Mouse (Mus musculus): ENCODE data around the gene Nup210. TPM values are rescaled to one million over a fixed set of nuclear protein-coding genes. Genes with fewer than 3 reads are reported as not detected.

The Nup210 gene
- total and polyA plus RNA-seq, 2 experiments from 2014 or later: 17.2 to 67.8 TPM

DNA sequence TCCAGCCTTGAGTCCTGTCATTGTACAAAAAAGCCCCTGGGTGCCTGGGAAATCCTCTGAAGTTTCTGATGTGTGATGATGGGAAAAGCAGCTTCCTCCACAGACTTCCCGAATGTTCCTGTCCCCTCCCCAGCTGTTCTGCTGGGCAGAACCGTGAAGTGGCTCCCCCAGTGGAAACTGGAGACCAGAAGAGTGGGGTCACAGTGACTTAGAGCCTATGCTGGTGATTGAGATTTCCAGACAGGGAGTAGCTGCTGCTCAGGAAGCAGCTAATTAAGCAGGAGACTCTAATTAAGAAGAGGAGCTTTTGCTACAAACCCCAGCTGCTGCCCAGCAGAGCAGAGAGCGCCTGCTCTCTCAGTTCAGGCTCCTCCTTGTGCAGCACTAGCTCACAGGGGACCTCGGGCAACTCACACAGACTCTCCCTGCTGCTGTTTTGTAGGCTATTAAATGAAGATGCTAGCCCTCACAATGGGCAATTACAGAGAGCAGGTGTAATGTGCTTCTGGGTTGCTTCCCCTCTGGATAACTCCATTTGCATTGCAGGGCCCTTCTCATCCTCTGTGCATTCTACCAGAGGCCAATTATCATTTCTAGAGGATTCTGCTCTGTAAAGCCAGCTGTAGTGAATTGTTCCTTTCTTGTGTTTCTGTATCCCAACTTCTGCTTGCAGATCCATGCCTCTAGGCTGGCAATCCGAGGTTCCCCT lies 30.0 kb upstream of the Nup210 start:
- no peaks in the 10 kb centered on the region for H3K27me3 ChIP-seq (ENCODE audit: insufficient read depth, low read length)

GRCm38 (mm10) chr6:91145572-91145971 lies 28.9 kb upstream of the Nup210 start:
- Histone ChIP-seq H3K4me1 (ENCODE audit: insufficient read depth, low read length) (peaks cover 14% of the 10 kb centered on the region; the same call in 1 of the 2 replicates), H3K27ac (ENCODE audit: low read depth, low read length) (peak overlapping the region; percentile 19; the same call in 1 of the 2 replicates), H3K4me3 (ENCODE audit: low read depth, low read length) (no peak overlapping the region), H3K36me3 (ENCODE audit: insufficient read depth, low read length) (no peaks in the 10 kb centered on the region), H3K9ac (replicated peaks; ENCODE audit: low read length, poor library complexity, severe bottlenecking) (no peak overlapping the region), H3K27me3 (ENCODE audit: insufficient read depth, low read length) (no peaks in the 10 kb centered on the region), H3K4me2 (ENCODE audit: low read depth, low read length, poor library complexity, severe bottlenecking) (no peak overlapping the region), H3K9me3 (ENCODE audit: low read length) (no peaks in the 10 kb centered on the region)
- DNase-seq (ENCODE audit: low spot score): no peak
- 0 out of 2 replicates have a peak, but pooled peaks have one; percentile 2 for TF ChIP-seq CTCF (IDR thresholded peaks at IDR 0.05)
- WGBS: 57% methylated on average over 5 of the region's 5 CpGs
- no peak for ATAC-seq (ENCODE audit: low FRiP score)

More for the DNA sequence above, 30.0 kb upstream of the Nup210 start:
- no peaks in the 10 kb centered on the region for H3K36me3 ChIP-seq (ENCODE audit: insufficient read depth, low read length)
- WGBS: 19% methylated on average over 5 of the region's 5 CpGs
- ATAC-seq (ENCODE audit: low FRiP score) (peak; percentile 66), DNase-seq (ENCODE audit: low spot score) (peak; percentile 77)
- H3K4me3 ChIP-seq (ENCODE audit: low read depth, low read length): no peak overlapping the region
- H3K27ac ChIP-seq (ENCODE audit: low read depth, low read length): peak overlapping the region; percentile 70
- H3K9ac ChIP-seq (replicated peaks; ENCODE audit: low read length, poor library complexity, severe bottlenecking): no peak overlapping the region
- no peaks in the 10 kb centered on the region for H3K9me3 ChIP-seq (ENCODE audit: low read length)
- no peak for TF ChIP-seq CTCF (IDR thresholded peaks at IDR 0.05)
- H3K4me2 ChIP-seq (ENCODE audit: low read depth, low read length, poor library complexity, severe bottlenecking): no peak overlapping the region
- peaks cover 14% of the 10 kb centered on the region; the same call in 1 of the 2 replicates for H3K4me1 ChIP-seq (ENCODE audit: insufficient read depth, low read length)

GRCm38 (mm10) chr6:91145056-91145455 lies 28.4 kb upstream of the Nup210 start:
- DNase-seq (ENCODE audit: low spot score) (peak; percentile 31), ATAC-seq (ENCODE audit: low FRiP score) (no peak)
- no peaks in the 10 kb centered on the region for H3K27me3 ChIP-seq (ENCODE audit: insufficient read depth, low read length)
- H3K9me3 ChIP-seq (ENCODE audit: low read length): no peaks in the 10 kb centered on the region
- no peaks in the 10 kb centered on the region for H3K36me3 ChIP-seq (ENCODE audit: insufficient read depth, low read length)
- H3K4me2 ChIP-seq (ENCODE audit: low read depth, low read length, poor library complexity, severe bottlenecking): no peak overlapping the region
- H3K4me3 ChIP-seq (ENCODE audit: low read depth, low read length): no peak overlapping the region
- peak; percentile 37 for TF ChIP-seq CTCF (IDR thresholded peaks at IDR 0.05)
- no peak overlapping the region for H3K9ac ChIP-seq (replicated peaks; ENCODE audit: low read length, poor library complexity, severe bottlenecking)
- 59% methylated on average over 3 of the region's 3 CpGs for WGBS
- peaks cover 14% of the 10 kb centered on the region; the same call in 1 of the 2 replicates for H3K4me1 ChIP-seq (ENCODE audit: insufficient read depth, low read length)
- peak overlapping the region; percentile 19; the same call in 1 of the 2 replicates for H3K27ac ChIP-seq (ENCODE audit: low read depth, low read length)

GRCm38 (mm10) chr6:91139846-91140245 lies 23.2 kb upstream of the Nup210 start:
- Histone ChIP-seq H3K9me3 (ENCODE audit: low read length) (no peaks in the 10 kb centered on the region), H3K4me3 (ENCODE audit: low read depth, low read length) (no peak overlapping the region), H3K4me1 (ENCODE audit: insufficient read depth, low read length) (no peaks in the 10 kb centered on the region), H3K9ac (replicated peaks; ENCODE audit: low read length, poor library complexity, severe bottlenecking) (no peak overlapping the region), H3K36me3 (ENCODE audit: insufficient read depth, low read length) (no peaks in the 10 kb centered on the region), H3K27me3 (ENCODE audit: insufficient read depth, low read length) (no peaks in the 10 kb centered on the region), H3K27ac (ENCODE audit: low read depth, low read length) (no peak overlapping the region), H3K4me2 (ENCODE audit: low read depth, low read length, poor library complexity, severe bottlenecking) (no peak overlapping the region)
- 32% methylated on average over 4 of the region's 4 CpGs for whole genome bisulfite sequencing
- peak; percentile 90 for TF ChIP-seq CTCF (IDR thresholded peaks at IDR 0.05)
- DNase-seq (ENCODE audit: low spot score) (peak; percentile 86), ATAC-seq (ENCODE audit: low FRiP score) (no peak)

DNA sequence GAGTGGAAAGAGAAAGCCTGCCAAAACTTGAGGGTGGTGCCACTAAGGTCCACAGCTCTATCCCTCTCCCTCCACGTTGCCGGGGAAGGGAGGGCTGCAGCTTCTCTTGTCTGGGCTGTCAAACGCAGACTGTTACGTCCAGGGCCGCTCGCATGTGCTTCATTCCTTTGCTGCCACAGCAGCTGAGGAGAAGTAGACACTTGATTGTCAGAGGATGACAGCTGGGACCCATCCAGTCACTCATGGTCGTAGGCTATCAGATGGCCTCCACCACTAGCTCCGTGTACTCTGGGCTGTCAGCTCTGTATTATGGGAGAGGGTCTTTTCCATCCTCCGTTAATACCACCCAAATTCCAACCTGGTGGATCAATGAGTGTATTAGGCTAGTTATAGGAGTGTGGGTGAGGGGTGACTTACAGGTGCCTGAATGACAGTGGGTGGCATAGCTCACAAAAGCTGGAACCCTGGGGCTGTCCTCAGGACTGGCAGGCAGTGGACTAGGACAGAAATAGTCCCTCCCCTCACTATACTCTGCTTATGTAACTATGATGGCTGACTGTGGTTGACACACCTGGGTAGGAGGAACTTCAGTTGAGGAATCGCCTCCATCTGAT lies 20.8 kb upstream of the Nup210 start:
- H3K27ac ChIP-seq (ENCODE audit: low read depth, low read length): no peak overlapping the region
- no peaks in the 10 kb centered on the region for H3K27me3 ChIP-seq (ENCODE audit: insufficient read depth, low read length)
- no peaks in the 10 kb centered on the region for H3K4me1 ChIP-seq (ENCODE audit: insufficient read depth, low read length)
- H3K9me3 ChIP-seq (ENCODE audit: low read length): no peaks in the 10 kb centered on the region
- DNase-seq (ENCODE audit: low spot score) (no peak), ATAC-seq (ENCODE audit: low FRiP score) (no peak)
- TF ChIP-seq CTCF (IDR thresholded peaks at IDR 0.05): no peak
- H3K36me3 ChIP-seq (ENCODE audit: insufficient read depth, low read length): no peaks in the 10 kb centered on the region
- 74% methylated on average over 10 of the region's 10 CpGs for WGBS
- H3K4me3 ChIP-seq (ENCODE audit: low read depth, low read length): no peak overlapping the region
- no peak overlapping the region for H3K4me2 ChIP-seq (ENCODE audit: low read depth, low read length, poor library complexity, severe bottlenecking)
- no peak overlapping the region for H3K9ac ChIP-seq (replicated peaks; ENCODE audit: low read length, poor library complexity, severe bottlenecking)

DNA sequence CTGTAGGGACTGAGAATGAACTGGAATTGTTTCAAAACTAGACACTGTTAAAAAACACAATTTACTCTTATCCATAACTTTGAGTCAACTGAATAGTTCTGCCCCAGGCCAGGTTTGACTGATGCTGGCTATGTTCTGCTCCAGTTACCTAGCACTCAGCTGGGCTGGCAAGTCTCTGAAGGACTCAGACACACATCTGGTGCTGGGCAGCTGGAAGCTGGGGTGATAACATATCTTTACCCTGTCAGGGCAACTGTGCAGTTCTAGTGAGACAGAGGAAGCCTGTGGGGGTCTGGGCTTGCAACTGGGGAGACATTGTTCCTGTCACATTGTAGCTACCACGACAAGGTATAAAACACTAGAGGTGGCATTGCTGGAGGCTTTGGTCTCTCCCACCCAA lies 14.2 kb upstream of the Nup210 start:
- H3K27me3 ChIP-seq (ENCODE audit: insufficient read depth, low read length): no peaks in the 10 kb centered on the region
- H3K4me2 ChIP-seq (ENCODE audit: low read depth, low read length, poor library complexity, severe bottlenecking): no peak overlapping the region
- DNase-seq (ENCODE audit: low spot score) (no peak), ATAC-seq (ENCODE audit: low FRiP score) (no peak)
- H3K9ac ChIP-seq (replicated peaks; ENCODE audit: low read length, poor library complexity, severe bottlenecking): no peak overlapping the region
- H3K4me3 ChIP-seq (ENCODE audit: low read depth, low read length): no peak overlapping the region
- H3K27ac ChIP-seq (ENCODE audit: low read depth, low read length): no peak overlapping the region
- WGBS: 47% methylated on average over 1 of the region's 1 CpGs
- no peaks in the 10 kb centered on the region for H3K9me3 ChIP-seq (ENCODE audit: low read length)
- no peaks in the 10 kb centered on the region for H3K36me3 ChIP-seq (ENCODE audit: insufficient read depth, low read length)
- no peaks in the 10 kb centered on the region for H3K4me1 ChIP-seq (ENCODE audit: insufficient read depth, low read length)
- no peak for TF ChIP-seq CTCF (IDR thresholded peaks at IDR 0.05)
